Mouse (Mus musculus) urinary bladder, postnatal 14 days (tissue): Measurements from ENCODE around the gene Zap70.
"Not testable (repeated sequence)": the region's sequence is repeated elsewhere in the genome, so short reads cannot be mapped to it uniquely, and the experiment has no call there.

ENCODE experiments used
- DNase-seq: peaks from one replicate; pipeline ENCODE4 v3.0.0; 2021; ENCODE audit warnings: low spot score

Gene Zap70

GRCm38 (mm10) chr1:36772198-36772934, 10.8 kb downstream of the Zap70 start:
- no peak for DNase-seq

- no peak for DNase-seq
Observed at GRCm38 (mm10) chr1:36780793-36781192, 19.2 kb downstream of the Zap70 start.

GRCm38 (mm10) chr1:36782476-36782875, 20.9 kb downstream of the Zap70 start:
- no peak for DNase-seq

- DNase-seq, result peak; percentile 80
Observed at GRCm38 (mm10) chr1:36784365-36785134, 23.0 kb downstream of the Zap70 start.

GRCm38 (mm10) chr1:36785238-36785641, 23.6 kb downstream of the Zap70 start:
- no peak for DNase-seq

- no peak for DNase-seq
Observed at GRCm38 (mm10) chr1:36786377-36786776, 24.8 kb downstream of the Zap70 start.

GRCm38 (mm10) chr1:36789416-36789815, 27.8 kb downstream of the Zap70 start:
- no peak for DNase-seq

- no peak for DNase-seq
Observed at GRCm38 (mm10) chr1:36796711-36797110, 35.1 kb downstream of the Zap70 start.

- no peak for DNase-seq
Observed at GRCm38 (mm10) chr1:36797481-36797880, 35.9 kb downstream of the Zap70 start.

- DNase-seq, result no peak
Observed at GRCm38 (mm10) chr1:36800379-36801011, 38.9 kb downstream of the Zap70 start.

- DNase-seq, result no peak
Observed at GRCm38 (mm10) chr1:36804259-36804658, 42.7 kb downstream of the Zap70 start.

GRCm38 (mm10) chr1:36804833-36805232, 43.2 kb downstream of the Zap70 start:
- no peak for DNase-seq

GRCm38 (mm10) chr1:36806181-36806905, 44.7 kb downstream of the Zap70 start:
- no peak for DNase-seq

- no peak for DNase-seq
Observed at GRCm38 (mm10) chr1:36807086-36807485, 45.5 kb downstream of the Zap70 start.

GRCm38 (mm10) chr1:36807782-36808565, 46.4 kb downstream of the Zap70 start:
- no peak for DNase-seq

- no peak for DNase-seq
Observed at GRCm38 (mm10) chr1:36811806-36812205, 50.2 kb downstream of the Zap70 start.

GRCm38 (mm10) chr1:36813415-36813814, 51.8 kb downstream of the Zap70 start:
- DNase-seq, result no peak

- DNase-seq, result no peak
Observed at GRCm38 (mm10) chr1:36814271-36814903, 52.8 kb downstream of the Zap70 start.

- no peak for DNase-seq
Observed at GRCm38 (mm10) chr1:36815166-36815565, 53.6 kb downstream of the Zap70 start.

- DNase-seq, result not testable (repeated sequence)
Observed at GRCm38 (mm10) chr1:36821918-36822317, 60.3 kb downstream of the Zap70 start.

- no peak for DNase-seq
Observed at GRCm38 (mm10) chr1:36824356-36824755, 62.8 kb downstream of the Zap70 start.
